Mouse (Mus musculus) cerebellum, postnatal 10 days (tissue): ENCODE data around the gene Gm14408.
"Not testable (repeated sequence)": the region's sequence is repeated elsewhere in the genome, so short reads cannot be mapped to it uniquely, and the experiment has no call there.

ENCODE experiments used
- DNase-seq, 2 experiments: peaks; one replicate each; pipeline ENCODE4 v3.0.0; 2021; ENCODE audit warnings: mixed read lengths in 2 of 2

Gene Gm14408

GRCm38 (mm10) chr2:176830840-176831239, at the start of gene Gm14408:
Gm14408 (plus strand) TSS chr2:176831140.
- DNase-seq, result not testable (repeated sequence)

- not testable (repeated sequence) for DNase-seq
Observed at GRCm38 (mm10) chr2:176798312-176798711, 32.6 kb upstream of the Gm14408 start, which contains the start of gene Gm14295. Gm14295 (plus strand) TSS chr2:176798612.

DNA sequence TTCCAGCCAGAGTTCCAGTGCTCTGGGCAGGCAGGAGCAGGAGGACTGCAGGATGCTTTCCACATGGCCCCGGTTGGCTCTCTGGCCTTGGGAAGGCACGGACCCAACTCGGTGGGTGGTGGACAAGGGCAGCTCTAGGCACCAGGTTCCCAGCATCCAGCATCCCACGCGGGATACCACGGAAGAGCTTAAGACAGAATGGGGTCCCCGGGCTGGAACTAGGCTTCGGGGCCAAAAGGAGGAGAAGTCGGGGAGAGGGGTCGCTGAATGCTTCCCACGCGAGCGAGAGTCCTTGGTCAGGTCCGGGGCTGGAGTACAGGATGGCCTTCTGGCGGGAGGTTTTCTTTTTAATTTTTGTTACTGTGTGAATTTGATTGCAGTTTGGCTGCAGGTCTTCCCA, 32.2 kb upstream of the Gm14408 start:
- not testable (repeated sequence) for DNase-seq
